Mouse (Mus musculus) NIH3T3 (cell line): ENCODE measurements at regions not wholly inside any gene's neighbourhood (a gene's known extent, or its start where the extent isn't known, plus 50 kb on each side); places are given as distances from the start of the nearest gene placed in this dataset.

Experiments used
- DNase-seq: peaks from one replicate; pipeline ENCODE4 v3.0.0-alpha.2; 2012; ENCODE audit warnings: low read depth

DNA sequence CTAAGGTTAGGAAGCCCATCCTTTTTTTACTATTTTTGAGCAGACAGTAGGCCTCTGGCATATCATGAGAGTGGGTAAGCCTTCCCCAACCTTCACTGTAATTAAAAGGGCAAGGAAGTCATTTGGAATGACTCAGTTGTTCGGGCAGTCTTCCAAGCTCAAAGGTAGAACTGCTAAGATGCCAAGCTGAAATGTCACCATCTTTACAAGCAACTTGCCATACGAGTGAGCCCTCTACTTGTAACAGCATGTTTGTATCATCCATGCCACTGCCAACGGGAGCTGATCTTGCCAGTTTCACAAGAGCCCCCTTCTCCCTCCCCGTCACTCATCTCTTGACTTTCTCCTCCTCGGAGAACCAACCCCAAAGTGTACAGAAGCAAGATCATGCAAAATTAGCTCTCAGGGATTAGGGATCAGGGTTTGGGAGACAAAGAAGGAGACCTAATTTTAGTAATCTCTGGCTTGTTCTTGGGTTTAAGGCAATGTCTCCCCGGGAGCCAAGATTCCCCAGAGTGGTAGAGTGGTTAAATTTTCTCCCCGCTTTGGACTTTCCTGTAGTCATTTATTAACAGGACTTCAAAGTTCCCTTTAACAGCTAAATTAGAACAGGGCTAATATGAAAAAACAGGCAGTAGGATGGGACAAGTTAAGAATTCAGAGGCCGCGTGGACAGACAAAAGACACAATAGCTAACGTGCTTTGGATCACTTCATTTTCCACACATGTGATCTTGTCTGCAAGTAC lies 216.9 kb upstream of the Ankrd55 start:
- DNase-seq: peak; percentile 8

GRCm38 (mm10) chr13:112071956-112072314 lies 216.3 kb upstream of the Ankrd55 start:
- no peak for DNase-seq

DNA sequence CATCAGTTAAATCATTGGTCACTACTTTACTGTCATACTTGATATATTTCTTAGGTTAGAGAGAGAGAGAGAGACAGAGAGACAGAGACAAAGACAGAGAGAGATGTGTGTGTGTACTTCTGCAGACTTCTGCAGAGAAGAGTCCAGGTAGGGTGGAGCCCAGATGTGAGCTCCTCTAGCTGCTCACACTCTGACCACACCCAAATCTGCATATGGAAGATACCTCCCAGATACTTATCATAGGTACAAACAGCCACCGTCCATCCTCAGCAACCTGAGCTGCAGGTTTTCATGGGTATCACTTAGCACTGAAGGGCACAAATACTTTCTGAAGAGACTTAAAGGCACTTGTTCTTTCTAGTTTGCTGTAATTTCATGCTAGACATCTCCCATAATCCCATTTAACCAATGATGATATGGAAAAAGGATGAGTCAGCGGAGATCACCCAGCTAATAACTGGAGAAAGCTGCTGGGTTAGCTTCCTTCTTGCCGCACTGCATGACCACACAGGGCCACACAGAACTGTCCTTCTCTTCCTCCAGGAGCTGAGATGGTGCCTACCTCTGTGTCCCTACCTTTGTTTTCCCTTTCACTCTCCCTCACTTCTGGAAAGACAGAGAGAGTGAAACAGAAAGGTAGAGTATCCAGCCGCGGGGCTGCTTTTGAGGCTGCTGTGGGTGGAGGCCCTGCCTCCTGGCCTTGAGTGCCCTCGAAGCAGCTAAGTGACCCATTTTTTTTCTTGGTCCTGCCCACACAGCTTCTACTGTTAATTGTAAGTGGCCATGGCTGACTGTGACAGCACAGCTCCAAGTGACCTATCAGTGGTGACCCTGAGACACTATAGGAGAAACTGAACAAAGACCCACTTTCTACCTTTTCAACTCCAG lies 214.5 kb upstream of the Ankrd55 start:
- DNase-seq: no peak

DNA sequence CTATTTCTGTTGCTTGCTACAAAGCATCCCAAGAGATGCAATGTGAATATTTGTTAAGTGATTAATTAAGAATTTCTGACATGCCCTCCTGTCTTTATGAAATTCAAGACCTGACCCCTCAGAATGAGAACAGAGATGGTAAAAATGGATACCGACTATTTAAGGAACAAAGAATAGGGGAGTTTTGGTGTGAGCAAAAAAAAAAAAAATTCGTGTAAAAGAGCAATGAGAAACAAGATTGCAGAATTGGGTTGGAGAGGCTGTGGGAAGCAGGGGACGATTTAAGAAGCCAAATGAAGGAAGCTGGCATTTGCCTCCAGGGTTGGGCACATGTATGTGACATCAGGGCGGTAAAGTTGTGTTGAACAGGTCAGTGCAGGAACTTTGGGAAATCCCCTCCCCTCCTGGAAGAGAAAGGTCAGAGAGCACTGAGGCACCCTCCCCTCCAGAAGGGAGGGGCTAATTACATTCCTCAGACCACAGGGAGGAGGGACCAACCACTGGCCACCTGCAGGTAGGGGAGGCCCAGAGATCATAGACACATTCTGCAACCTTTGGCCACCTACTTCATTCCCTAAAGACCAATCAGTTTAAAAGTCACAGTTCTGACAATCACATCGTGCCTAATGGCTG lies 212.3 kb upstream of the Ankrd55 start:
- DNase-seq: no peak

GRCm38 (mm10) chr13:112078088-112078487 lies 210.2 kb upstream of the Ankrd55 start:
- DNase-seq: no peak

DNA sequence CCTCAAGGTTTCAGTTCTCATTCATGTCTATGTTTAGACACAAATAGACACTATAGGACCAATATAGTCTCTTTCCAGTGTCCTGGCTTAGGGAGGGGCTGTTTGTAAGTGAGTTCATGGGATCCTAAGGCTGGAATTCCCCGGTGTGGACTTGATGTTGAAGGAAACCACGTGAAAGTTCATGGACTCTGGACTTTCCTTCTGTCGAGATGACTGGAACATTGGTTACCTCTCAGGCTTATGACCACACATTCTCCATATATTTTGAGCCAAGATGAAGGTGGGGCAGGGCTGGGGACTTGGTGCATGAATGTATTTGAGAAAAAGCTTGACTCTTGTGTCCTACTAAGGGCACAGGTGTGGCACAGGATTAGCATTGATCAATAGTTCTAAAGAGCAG lies 206.3 kb upstream of the Ankrd55 start:
- no peak for DNase-seq

DNA sequence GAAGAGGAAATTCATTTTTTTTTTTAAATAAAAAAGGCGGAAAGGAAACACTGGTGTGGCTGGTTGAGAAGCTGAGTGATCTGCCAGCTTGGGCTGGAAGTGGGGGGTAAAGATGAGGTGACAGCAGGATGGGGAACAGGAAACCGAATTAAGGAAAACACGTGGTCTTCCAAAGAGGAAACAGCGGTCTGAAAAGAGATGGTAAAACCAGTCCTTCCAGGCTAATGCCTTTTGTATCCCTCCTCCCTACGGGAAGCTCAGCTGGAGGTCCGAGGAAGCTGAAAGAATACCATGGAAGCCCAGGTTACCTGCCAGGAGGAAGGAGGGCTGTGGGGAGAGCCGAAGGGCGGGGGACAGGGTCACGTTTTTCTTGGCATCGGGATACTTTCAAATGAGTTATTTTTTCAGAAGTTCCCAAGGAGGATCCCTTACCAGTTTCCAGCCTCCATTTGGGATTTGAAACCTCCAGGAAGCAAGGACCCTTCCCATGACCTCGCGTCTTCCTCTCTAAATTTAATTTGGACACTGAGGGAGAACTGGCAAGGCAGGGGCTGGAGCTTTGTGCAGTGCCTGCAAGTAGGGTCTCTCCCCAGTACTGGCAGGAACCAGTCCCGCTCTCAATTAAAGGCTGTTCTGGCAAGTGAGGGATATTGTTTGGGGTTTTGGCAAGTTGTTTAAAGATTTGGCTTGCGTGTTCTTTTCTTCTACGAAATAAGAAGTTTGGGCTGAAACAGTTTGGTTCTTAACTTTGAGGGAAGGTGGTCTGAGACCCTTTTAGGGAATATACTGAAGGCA lies 203.6 kb upstream of the Ankrd55 start:
- DNase-seq: no peak

DNA sequence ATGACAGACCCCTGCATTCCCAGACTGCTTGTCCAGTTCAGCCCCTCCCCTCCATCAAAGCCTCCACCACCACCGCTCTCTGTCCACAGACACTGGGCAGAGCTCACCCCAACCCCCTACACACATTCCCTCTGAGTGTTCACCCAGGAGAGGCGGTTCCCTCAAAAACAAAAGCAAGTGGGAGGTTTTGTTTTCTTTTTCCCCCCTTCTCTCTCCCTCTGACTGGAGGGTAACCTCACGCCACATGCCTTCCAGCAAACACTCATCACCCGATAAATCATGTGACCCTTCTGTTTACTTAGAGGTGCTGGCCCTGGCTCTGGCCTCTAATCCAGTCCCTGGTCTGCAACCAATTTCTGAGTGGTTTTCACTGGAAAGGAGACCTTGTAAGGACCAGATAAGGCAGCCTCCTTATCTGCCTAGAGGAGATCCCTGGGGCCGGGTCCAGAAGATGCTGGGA lies 199.9 kb upstream of the Ankrd55 start:
- peak; percentile 71 for DNase-seq

DNA sequence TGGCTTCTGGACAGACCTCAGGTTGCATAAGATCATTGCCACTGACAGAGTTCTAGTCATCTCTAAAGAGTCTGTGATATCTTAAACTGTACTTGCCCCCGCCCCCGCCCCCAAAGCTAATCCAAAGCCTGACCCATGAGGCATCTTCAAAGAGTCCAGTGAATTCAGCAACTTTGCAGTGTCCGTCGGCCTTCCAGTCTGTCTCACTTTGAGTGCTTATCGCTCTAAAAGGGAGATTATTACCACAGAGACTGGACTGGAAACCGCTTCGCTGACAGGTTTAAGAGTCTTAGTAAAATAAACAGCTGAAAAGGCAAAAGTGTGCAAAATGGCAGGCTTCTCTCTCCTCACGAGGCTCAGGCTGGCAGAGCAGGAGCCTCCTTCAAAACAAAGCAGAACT lies 197.5 kb upstream of the Ankrd55 start:
- DNase-seq: no peak

GRCm38 (mm10) chr13:112095595-112096139 lies 192.6 kb upstream of the Ankrd55 start:
- no peak for DNase-seq

GRCm38 (mm10) chr13:112099953-112100591 lies 188.2 kb upstream of the Ankrd55 start:
- DNase-seq: no peak

DNA sequence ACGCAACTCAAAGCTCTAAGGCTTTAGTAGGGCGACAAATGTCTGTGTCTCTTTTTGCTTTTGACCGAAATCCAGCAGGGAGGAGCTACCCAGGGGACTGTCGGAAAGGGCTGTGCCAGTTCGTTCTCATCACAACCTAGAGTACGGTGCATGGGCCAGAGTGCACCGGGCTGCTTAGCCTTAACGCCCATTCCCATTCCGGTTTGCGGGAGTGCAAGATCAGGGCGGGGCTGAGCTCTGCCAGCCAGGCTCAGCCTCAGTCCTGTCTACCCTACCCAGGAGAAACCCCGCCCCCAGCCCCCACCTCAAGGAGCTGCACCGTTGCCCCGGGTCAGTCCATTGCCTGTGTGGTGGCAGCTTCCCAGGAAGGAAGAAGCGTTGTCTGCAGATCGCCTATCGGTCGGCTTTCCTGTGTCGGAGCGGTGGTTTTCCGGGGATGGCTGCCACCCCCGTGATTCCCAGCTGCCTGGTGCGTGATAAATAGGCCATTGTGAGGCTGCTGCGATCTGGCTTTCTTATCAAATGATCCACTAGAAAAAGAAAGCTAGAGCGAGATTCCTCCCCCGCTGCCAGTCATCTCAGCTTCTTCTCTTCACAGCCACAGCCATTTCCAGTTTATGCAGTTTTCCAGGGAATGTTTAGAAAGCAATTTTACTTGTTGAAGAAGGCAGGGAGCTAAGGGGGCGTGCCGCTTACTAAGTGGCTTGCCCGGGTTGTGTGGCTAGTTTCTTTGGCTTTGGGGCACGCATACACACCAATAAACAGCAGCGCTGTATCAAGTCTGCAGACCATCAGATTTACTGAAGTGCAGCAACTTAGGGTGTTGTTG lies 187.4 kb upstream of the Ankrd55 start:
- DNase-seq: no peak

DNA sequence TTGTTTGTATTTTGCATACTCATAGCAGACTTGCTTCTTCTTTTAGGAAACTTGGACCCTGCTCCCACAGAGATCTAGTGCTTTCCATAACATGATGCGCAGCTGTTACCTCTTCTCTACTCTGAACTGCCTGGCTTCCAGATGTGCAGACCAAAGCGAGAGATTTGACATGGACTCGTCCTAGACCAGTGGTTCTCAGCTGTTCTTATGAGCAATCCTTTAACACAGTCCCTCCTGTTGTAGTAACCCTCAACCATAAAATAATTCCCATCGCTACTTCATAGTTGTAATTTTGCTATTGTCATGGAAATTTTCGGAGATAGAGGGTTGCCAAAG lies 186.9 kb upstream of the Ankrd55 start:
- no peak for DNase-seq

DNA sequence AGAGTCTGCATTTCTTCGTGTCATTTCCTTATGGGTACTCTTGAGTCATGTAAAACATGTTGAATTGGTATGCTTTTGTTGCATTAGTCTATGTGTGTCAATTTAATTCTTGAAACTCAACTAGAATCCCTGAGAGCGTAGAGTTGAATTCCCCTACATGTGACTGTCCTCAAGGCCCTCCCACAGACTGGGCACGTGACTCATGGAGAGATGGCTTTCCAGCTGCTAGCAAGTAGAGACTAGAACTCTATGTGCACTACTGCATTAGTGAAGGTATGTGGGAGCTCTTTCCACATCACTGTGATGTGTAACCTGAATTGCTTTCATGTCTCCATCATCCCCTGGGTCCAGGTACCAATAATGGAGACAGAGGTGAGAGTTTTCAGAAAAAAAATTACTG lies 182.3 kb upstream of the Ankrd55 start:
- no peak for DNase-seq

- no peak for DNase-seq
Measured at GRCm38 (mm10) chr13:112114741-112115201, 173.5 kb upstream of the Ankrd55 start.

GRCm38 (mm10) chr13:112116101-112116726 lies 172.0 kb upstream of the Ankrd55 start:
- no peak for DNase-seq

DNA sequence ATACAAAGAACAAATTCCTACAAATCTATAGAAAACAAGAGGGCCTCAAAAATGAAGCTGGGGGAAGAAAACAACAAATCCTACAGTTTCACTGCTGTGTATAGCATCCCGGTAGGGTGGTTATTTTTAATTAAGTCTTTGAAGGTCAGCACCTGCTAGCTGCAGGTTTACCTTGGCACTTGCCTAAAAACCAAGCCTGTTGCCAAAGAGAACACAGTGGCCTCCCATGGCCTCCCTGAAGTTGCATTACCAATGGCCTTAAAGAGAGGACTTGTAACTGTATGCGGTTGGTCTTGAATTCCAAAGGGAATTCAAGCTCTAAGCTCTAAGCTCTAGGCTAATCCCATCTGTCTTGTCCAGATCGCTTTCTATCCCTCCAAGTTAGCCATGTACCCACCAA lies 169.7 kb upstream of the Ankrd55 start:
- DNase-seq: no peak

- DNase-seq: no peak
Measured at GRCm38 (mm10) chr13:112119611-112120041, 168.6 kb upstream of the Ankrd55 start.

DNA sequence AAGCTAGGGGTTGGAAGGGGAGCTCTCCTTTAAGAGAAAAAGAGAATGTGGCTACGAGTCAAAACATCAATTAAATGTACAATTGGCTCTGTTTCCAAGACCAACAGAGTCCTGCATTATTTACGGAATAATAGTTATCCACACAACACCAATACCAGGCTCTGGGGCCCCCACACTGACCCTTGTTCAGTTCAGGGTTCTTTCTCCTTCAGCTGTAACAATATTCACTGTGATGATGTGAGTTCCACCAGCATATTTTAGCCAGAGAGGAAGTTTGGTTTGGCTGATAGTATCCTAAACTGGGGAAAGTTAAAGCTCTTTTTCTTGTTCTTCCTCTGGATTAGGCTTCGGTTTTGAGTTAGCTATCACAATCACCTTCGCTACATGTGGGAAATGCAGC lies 167.9 kb upstream of the Ankrd55 start:
- no peak for DNase-seq

GRCm38 (mm10) chr13:112121110-112121509 lies 167.1 kb upstream of the Ankrd55 start:
- no peak for DNase-seq
